Mouse (Mus musculus) hindbrain, embryonic 16.5 days (tissue): Measurements from ENCODE around the gene Naa40. TPM values are rescaled to one million over a fixed set of nuclear protein-coding genes. Genes with fewer than 3 reads are reported as not detected.

Experiments used
- ATAC-seq: fragments of 200-750 bp; cut with Nextera tagmentation; 2 replicates; pipeline ENCODE4 v1.8.0; 2017; ENCODE audit warnings: moderate TSS enrichment, moderate library complexity
- H3K27ac ChIP-seq: fragments of 300-500 bp; sonication (generic); 2 replicates; pipeline ENCODE4 v1.5.1; 2014; ENCODE audit warnings: low read depth, mild to moderate bottlenecking, control low read depth, low read length, moderate library complexity
- H3K27me3 ChIP-seq: fragments of 300-500 bp; sonication (generic); replicated peaks from 2 replicates; pipeline ENCODE4 v1.6.1; 2014; ENCODE audit warnings: low read length; ENCODE audit not compliant: control insufficient read depth, insufficient read depth
- H3K36me3 ChIP-seq: fragments of 300-500 bp; sonication (generic); 2 replicates; pipeline ENCODE4 v1.6.1; 2014; ENCODE audit warnings: mild to moderate bottlenecking, low read length, moderate library complexity, mixed read lengths; ENCODE audit not compliant: control insufficient read depth, insufficient read depth
- H3K4me1 ChIP-seq: fragments of 300-500 bp; sonication (generic); 2 replicates; pipeline ENCODE4 v1.6.1; 2014; ENCODE audit warnings: low read depth, low read length; ENCODE audit not compliant: control insufficient read depth, insufficient read depth
- H3K4me2 ChIP-seq: fragments of 300-500 bp; sonication (generic); 2 replicates; pipeline ENCODE4 v1.6.1; 2014; ENCODE audit warnings: mild to moderate bottlenecking, low read length, control low read depth, moderate library complexity
- H3K4me3 ChIP-seq: fragments of 300-500 bp; sonication (generic); 2 replicates; pipeline ENCODE4 v1.5.1; 2014; ENCODE audit warnings: mild to moderate bottlenecking, low read length, control low read depth, moderate library complexity
- H3K9ac ChIP-seq: fragments of 300-500 bp; sonication (generic); 2 replicates; pipeline ENCODE4 v1.6.1; 2014; ENCODE audit warnings: low read depth, mild to moderate bottlenecking, control low read depth, low read length, moderate library complexity
- H3K9me3 ChIP-seq: fragments of 300-500 bp; sonication (generic); 2 replicates; pipeline ENCODE4 v1.6.1; 2014; ENCODE audit warnings: mild to moderate bottlenecking, low read length, moderate library complexity; ENCODE audit not compliant: control insufficient read depth
- WGBS: fragments of 180-500 bp; shearing (Covaris S2); extraction: QIAGEN DNeasy Blood & Tissue Kit; methylation state at CpG from one replicate; pipeline ENCODE4 v1.1.7; 2014; 5-methylcytosine and 5-hydroxymethylcytosine counted together
- polyA plus RNA-seq: library from polyadenylated mRNA; unstranded; fragments of >200 nt; fragmentation: Nextera tagmentation; extraction: Ambion mirVana; gene quantifications from 2 replicates; pipeline ENCODE4 v1.2.1, GENCODE M21; 2015

Naa40 gene
- polyA plus RNA-seq, 1 experiment from 2014 or later = 60.6 TPM

DNA sequence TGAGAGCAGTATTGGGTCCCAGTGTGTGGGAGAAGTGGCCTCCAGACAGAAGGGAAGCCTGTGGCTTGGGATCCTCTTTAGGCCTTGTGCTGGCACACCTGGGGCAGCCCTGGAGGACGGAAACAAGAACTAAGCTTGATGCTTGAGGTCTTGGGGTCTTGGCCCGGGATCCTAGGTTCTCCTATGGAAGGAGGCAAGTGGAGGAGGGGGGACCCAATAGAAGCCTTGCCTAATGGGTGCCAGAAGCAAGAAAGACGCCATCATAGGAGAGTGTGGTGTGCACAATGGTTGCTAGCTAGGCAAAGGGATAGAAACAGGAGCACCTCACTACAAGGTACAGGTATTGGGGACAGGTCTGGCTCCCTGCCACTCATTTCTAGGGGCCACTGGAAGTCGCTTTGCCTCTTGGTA, 25.4 kb upstream of the Naa40 start:
- Histone ChIP-seq H3K9ac (0 out of 2 replicates have a peak overlapping the region, but pooled peaks have one; percentile 45), H3K27me3 (no peaks in the 10 kb centered on the region), H3K4me2 (no peak overlapping the region), H3K27ac (peak overlapping the region; percentile 93), H3K4me3 (no peak overlapping the region), H3K4me1 (peaks cover 53% of the 10 kb centered on the region), H3K36me3 (0 out of 2 replicates have a peak, but pooled peaks cover 2% of the 10 kb centered on the region), H3K9me3 (peaks cover 2% of the 10 kb centered on the region; the same call in 1 of the 2 replicates)
- ATAC-seq = no peak
- 46% methylated on average over 4 of the region's 4 CpGs for WGBS

DNA sequence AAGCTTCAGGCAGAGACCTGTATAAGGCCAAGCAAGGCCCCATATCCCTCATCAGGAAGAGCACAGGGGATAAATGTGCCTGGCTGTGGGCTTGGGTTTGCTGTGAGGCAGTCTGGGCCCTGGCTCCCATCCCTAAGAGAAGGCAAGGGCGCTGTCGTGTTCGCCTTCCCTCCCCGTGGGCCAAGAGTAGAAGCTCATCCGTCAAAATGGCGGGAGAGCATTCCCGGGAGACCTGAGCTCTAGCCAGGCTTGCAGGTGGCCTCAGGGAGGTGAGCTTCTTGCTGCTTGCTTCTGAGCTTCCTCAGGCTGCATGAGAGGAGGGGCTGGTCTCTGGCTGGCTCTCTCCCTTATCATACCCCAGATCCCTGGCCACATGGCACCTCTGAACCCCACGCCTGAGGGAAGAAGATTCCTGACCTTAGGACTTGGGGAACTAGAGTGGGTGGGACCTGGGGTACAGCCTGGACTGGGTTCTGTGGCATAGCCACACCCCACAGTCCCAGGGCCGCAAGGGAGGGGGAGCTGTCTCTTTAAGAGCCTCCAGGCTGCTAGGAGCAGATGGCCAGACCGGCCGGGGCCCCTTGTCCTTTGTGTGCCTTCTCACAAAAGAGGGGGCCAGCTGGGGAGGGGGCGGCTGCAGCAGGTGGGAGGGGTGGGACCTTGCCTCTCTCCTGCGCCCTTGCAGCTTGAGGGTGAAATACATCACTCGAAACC, 24.7 kb upstream of the Naa40 start:
- Histone ChIP-seq H3K4me1 (peaks cover 50% of the 10 kb centered on the region), H3K27ac (peak overlapping the region; percentile 93), H3K4me3 (no peak overlapping the region), H3K9ac (peak overlapping the region; percentile 45), H3K36me3 (no peaks in the 10 kb centered on the region), H3K27me3 (no peaks in the 10 kb centered on the region), H3K9me3 (peaks cover 2% of the 10 kb centered on the region; the same call in 1 of the 2 replicates), H3K4me2 (no peak overlapping the region)
- peak; percentile 17; the same call in 1 of the 2 replicates for ATAC-seq
- WGBS = 12% methylated on average over 9 of the region's 14 CpGs

DNA sequence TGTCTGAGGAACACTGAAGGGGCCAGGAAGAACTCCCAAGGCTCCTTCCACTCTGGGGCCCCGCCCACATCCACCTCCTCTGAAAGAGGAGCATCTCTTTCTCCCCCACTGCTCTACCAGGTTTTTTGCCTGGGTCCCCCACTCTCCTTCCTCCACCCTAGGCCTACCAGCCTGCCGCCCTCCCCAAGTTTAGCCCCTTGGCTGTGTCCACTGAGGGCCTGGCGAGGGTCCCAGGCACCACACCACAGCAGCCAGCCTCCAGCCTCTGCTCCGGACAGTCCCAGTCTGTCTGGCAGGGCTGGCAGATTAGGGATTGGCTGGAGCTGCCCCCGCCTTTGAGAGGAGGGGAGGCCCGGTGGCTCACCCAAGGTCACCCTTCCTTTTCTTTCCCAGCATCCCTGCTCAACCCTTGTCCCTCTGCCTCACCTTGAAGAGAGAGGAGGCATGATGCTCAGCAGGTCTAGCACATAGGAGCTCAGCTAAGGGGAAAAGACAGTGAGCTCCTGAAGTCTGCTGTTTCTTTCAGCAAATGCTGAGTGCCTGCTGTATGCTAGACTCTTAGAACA, 23.9 kb upstream of the Naa40 start:
- Histone ChIP-seq H3K9ac (no peak overlapping the region), H3K9me3 (peaks cover 2% of the 10 kb centered on the region; the same call in 1 of the 2 replicates), H3K4me1 (peaks cover 42% of the 10 kb centered on the region), H3K4me3 (no peak overlapping the region), H3K27me3 (no peaks in the 10 kb centered on the region), H3K4me2 (no peak overlapping the region), H3K36me3 (no peaks in the 10 kb centered on the region), H3K27ac (peak overlapping the region; percentile 93)
- WGBS = 11% methylated on average over 5 of the region's 6 CpGs
- ATAC-seq = peak; percentile 3; the same call in 1 of the 2 replicates

DNA sequence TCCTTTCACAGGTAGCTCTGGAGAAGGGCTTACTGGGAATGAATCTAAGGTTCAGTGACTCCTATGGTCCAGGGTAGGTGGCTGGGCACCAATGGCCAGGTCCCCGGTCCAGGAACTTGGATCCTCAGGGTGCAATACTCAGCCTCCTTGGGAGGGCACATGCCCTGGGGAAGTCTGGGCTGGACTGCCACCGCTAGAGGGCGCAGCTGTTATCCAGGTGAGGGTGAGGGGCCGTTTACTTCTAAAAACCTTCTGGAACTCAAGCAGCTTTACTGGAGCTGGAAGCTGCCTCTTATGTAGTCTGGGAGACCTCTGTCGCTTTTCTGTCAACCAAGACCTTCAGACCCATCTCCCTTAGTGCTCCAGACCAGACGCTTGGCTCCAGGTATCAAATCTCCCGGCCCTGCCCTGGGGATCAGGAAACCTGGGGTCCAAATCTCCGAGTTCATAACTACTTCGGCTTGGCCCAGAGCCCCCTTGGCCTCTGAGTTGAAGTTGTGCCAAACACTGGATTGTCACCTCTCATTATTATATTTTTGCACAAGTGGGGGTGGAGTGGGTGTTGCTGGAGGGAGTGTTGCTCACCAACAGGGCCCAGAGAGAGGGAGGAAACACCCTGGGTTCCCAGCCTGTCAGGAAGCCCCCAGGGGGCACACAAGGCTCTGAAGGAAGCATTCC, 23.2 kb upstream of the Naa40 start:
- Histone ChIP-seq H3K36me3 (no peaks in the 10 kb centered on the region), H3K9me3 (peaks cover 2% of the 10 kb centered on the region; the same call in 1 of the 2 replicates), H3K27ac (peak overlapping the region; percentile 93), H3K4me2 (no peak overlapping the region), H3K4me1 (peaks cover 36% of the 10 kb centered on the region), H3K9ac (no peak overlapping the region), H3K27me3 (no peaks in the 10 kb centered on the region), H3K4me3 (no peak overlapping the region)
- no peak for ATAC-seq
- WGBS = 18% methylated on average over 9 of the region's 9 CpGs

DNA sequence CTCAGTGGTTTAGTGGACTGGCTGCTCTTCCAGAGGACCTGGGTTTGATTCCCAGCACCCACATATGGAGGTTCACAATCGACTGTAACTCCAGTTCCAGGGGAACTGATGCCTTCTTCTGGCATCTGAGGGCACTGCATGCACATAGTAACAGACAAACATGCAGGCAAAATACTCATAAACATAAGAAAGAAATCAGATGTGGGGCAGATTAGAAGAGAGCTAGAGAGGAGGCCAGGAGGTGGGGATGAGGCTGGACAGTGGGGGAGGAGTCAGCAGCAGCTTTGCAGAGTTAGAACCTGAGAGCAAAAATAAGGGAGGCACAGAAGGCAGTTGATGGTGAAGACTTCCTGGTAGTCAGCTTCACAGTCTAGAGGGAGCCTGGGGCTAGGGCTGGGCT, 21.6 kb upstream of the Naa40 start:
- Histone ChIP-seq H3K4me3 (no peak overlapping the region), H3K9me3 (peaks cover 2% of the 10 kb centered on the region; the same call in 1 of the 2 replicates), H3K36me3 (no peaks in the 10 kb centered on the region), H3K4me2 (no peak overlapping the region), H3K9ac (no peak overlapping the region), H3K27me3 (no peaks in the 10 kb centered on the region), H3K4me1 (peaks cover 31% of the 10 kb centered on the region), H3K27ac (no peak overlapping the region)
- WGBS = 86% methylated on average over 1 of the region's 1 CpGs
- no peak for ATAC-seq

DNA sequence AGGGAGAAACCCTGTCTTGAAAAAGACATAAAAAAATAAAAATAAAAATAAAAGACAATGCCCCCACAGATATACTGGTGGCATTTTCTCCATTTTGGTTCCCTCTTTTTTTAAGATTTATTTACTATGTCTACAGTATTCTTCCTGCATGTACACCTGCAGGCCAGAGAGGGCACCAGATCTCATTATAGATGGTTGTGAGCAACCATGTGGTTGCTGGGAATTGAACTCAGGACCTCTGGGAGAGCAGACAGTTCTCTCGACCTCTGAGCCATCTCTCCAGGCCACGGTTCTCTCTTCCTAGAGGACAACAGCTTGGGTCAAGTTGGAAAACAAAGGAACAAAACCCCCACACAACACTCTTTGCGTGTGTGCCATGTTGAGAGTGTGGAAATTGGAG, 21.0 kb upstream of the Naa40 start:
- no peak overlapping the region for H3K4me2 ChIP-seq
- no peaks in the 10 kb centered on the region for H3K27me3 ChIP-seq
- no peaks in the 10 kb centered on the region for H3K36me3 ChIP-seq
- no peak for ATAC-seq
- 88% methylated on average over 3 of the region's 3 CpGs for WGBS
- no peak overlapping the region for H3K9ac ChIP-seq
- H3K9me3 ChIP-seq = peaks cover 2% of the 10 kb centered on the region; the same call in 1 of the 2 replicates
- H3K4me3 ChIP-seq = no peak overlapping the region
- H3K27ac ChIP-seq = no peak overlapping the region
- peaks cover 25% of the 10 kb centered on the region for H3K4me1 ChIP-seq

DNA sequence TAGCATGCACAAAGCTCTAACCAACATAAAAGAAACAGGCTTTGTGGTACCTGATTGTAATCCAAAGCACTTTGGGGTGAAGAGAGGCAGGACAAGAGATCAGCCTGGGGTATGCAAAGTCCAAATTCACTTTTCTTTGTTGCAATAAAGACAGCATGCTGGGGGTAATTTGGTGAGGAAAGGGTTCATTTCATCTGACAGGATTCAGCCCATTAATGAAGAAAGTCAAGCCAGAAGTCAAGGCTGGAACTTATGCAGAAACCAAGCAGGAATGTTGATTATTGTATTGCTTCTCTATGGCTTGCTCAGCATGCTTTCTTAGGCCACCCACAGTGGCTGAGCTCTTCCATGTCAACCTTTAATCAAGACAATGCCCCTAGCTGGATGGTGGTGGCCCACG, 20.5 kb upstream of the Naa40 start:
- no peak for ATAC-seq
- Histone ChIP-seq H3K27me3 (no peaks in the 10 kb centered on the region), H3K9ac (no peak overlapping the region), H3K4me2 (no peak overlapping the region), H3K9me3 (peaks cover 2% of the 10 kb centered on the region; the same call in 1 of the 2 replicates), H3K27ac (no peak overlapping the region), H3K4me3 (no peak overlapping the region), H3K4me1 (peaks cover 23% of the 10 kb centered on the region), H3K36me3 (no peaks in the 10 kb centered on the region)
- WGBS = 72% methylated on average over 1 of the region's 1 CpGs

DNA sequence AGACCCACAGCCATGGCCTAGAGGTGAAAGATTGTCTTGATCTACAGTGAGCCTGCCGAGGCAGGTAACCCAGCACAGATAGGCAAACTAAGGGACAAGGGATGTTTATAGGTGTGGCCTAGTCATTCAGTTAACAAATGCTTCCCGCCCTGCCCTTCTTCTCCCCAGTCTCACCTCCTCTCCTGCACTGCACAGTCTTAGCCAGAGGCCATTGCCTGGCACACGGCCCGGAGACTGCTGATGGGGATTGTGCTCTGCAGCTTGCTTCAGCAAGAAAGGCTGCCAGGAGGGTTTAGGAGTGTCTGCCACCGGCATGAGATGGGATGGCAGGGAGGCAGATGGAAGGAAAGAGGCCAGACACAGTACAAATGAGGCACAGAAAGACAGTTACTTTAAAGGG, 16.9 kb upstream of the Naa40 start:
- H3K4me2 ChIP-seq = no peak overlapping the region
- peaks cover 2% of the 10 kb centered on the region; the same call in 1 of the 2 replicates for H3K9me3 ChIP-seq
- H3K9ac ChIP-seq = no peak overlapping the region
- no peak overlapping the region for H3K4me3 ChIP-seq
- H3K27ac ChIP-seq = no peak overlapping the region
- WGBS = 59% methylated on average over 5 of the region's 5 CpGs
- no peaks in the 10 kb centered on the region for H3K36me3 ChIP-seq
- peak; percentile 76 for ATAC-seq
- no peaks in the 10 kb centered on the region for H3K4me1 ChIP-seq
- no peaks in the 10 kb centered on the region for H3K27me3 ChIP-seq

DNA sequence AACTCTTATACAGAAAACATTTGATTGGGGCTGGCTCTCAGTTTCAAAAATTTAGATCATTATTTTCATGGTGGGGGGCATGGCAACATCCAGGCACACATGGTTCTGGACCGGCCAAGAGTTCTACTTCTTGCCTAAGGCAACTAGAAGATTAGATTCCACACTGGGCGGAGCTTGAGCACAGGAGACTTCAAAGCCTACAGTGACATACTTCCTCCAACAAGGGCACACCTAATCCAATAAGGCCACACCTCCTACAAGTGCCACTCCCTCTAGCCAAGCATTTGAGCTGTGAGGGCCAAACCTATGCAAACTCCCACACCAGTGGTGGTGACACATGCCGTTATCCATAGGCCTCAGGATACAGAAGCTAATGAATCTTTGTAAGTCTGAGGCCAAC, 5.0 kb upstream of the Naa40 start:
- 87% methylated on average over 3 of the region's 3 CpGs for WGBS
- ATAC-seq = no peak
- Histone ChIP-seq H3K4me3 (no peak overlapping the region), H3K9me3 (no peaks in the 10 kb centered on the region), H3K4me1 (no peaks in the 10 kb centered on the region), H3K9ac (no peak overlapping the region), H3K27ac (no peak overlapping the region), H3K27me3 (no peaks in the 10 kb centered on the region), H3K4me2 (no peak overlapping the region), H3K36me3 (no peaks in the 10 kb centered on the region)
